Mouse (Mus musculus): ENCODE data around the gene Tmprss12.

GRCm38 (mm10) chr15:100257305-100257704 is 23.3 kb upstream of the Tmprss12 start:
- TF ChIP-seq USF1 (IDR thresholded peaks at IDR 0.05; ENCODE audit: low read depth), result no peak
- TF ChIP-seq CEBPB (IDR thresholded peaks at IDR 0.05; ENCODE audit: low read depth), result no peak
- no peak for TF ChIP-seq MAX (IDR thresholded peaks at IDR 0.05)
- TF ChIP-seq CTCF (IDR thresholded peaks at IDR 0.05; ENCODE audit: control insufficient read depth, insufficient read depth, insufficient read length), result no peak
- no peak for TF ChIP-seq FOSL1 (IDR thresholded peaks at IDR 0.05; ENCODE audit: insufficient read depth, low read length, poor library complexity, severe bottlenecking)
- TF ChIP-seq MYOD1 (IDR thresholded peaks at IDR 0.05; ENCODE audit: control insufficient read depth, insufficient read length, low read depth), result no peak
- no peak for TF ChIP-seq MYOG (IDR thresholded peaks at IDR 0.05; ENCODE audit: control insufficient read depth, extremely low read depth, insufficient read length)
